ENCODE assay signal across 15 mouse cellular contexts in the genomic region with DNA sequence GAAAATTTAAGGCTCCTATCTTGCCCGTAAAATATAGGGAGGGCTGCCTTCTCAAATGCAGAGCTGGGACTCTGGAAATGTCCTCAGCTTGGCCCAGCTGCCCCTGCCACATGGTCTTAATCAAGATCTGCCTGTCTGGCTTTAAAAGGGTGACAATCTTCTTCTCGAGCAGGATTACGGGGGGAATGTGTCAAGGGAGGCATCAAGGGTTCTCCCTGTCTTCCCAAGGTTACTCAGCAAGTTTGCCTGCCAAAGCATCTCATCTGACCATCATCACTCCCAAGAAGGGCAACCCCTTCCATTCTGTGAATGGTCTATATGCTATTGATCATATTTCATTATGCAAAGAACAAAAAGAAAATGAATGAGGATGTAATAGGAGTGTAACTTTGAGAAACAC.
DNase-seq lines count a peak whose midpoint lies in the region; ATAC-seq and TF ChIP-seq lines count a peak whose summit lies in the region.
"Had no signal": no experiment of that assay in that cellular context is flagged by ENCODE, and none has a peak within 500 bp of the region (broad histone marks: within the 10 kb centered on the region; RNA-seq: fewer than 3 reads in every experiment).

No protein-coding gene starts in this region.

- no peak for TF ChIP-seq CTCF in spleen, adult 2 months (IDR thresholded peaks at IDR 0.05; ENCODE audit: extremely low read depth, insufficient read depth, insufficient read length, insufficient replicate concordance)

- 37% methylated on average over 3 of the region's 3 CpGs for WGBS in heart, embryonic 13.5 days
- 59% methylated on average over 3 of the region's 3 CpGs for WGBS in spleen, adult 2 months
- 25% methylated on average over 3 of the region's 3 CpGs for WGBS in embryonic facial prominence, embryonic 12.5 days
- 71% methylated on average over 3 of the region's 3 CpGs for WGBS in forebrain, embryonic 13.5 days

- DNase-seq in heart, postnatal 4 days = no peak
- DNase-seq in spleen, adult 2 months (ENCODE audit: low read depth in 1 of 2, low spot score in 2 of 2) = no peak
- no peak for DNase-seq in spleen, postnatal 10 days (ENCODE audit: low spot score in 2 of 2)
- no peak for DNase-seq in ovary, postnatal 36 days (ENCODE audit: low spot score)
- DNase-seq: adrenal gland, adult 8-10 months; cerebellum, adult 9-10 months; gastrocnemius, postnatal 10 days; layer of hippocampus, adult 9-11 months had no signal

- H3K27ac ChIP-seq in heart, embryonic 13.5 days (replicated peaks) = 0 out of 2 replicates have a peak overlapping the region, but pooled peaks have one; percentile 89
- H3K27ac ChIP-seq in spleen, adult 2 months (ENCODE audit: insufficient read depth, low read length) = peak overlapping the region; percentile 100
- no peak overlapping the region; the same call in 1 of the 2 replicates for H3K27ac ChIP-seq in embryonic facial prominence, embryonic 12.5 days
- H3K27ac ChIP-seq in forebrain, embryonic 13.5 days = no peak overlapping the region

- peaks cover 33% of the 10 kb centered on the region for H3K4me1 ChIP-seq in heart, embryonic 13.5 days
- peaks cover 8% of the 10 kb centered on the region; the same call in 1 of the 2 replicates for H3K4me1 ChIP-seq in spleen, adult 2 months (ENCODE audit: control insufficient read depth, insufficient read depth, insufficient read length)
- peaks cover 23% of the 10 kb centered on the region for H3K4me1 ChIP-seq in embryonic facial prominence, embryonic 12.5 days
- H3K4me1 ChIP-seq in forebrain, embryonic 13.5 days = peaks cover 14% of the 10 kb centered on the region

- H3K4me2 ChIP-seq in heart, embryonic 13.5 days = peak overlapping the region; percentile 70
- H3K4me2 ChIP-seq in embryonic facial prominence, embryonic 12.5 days (replicated peaks) = peak overlapping the region; percentile 46; the same call in 1 of the 2 replicates
- no peak overlapping the region for H3K4me2 ChIP-seq in forebrain, embryonic 13.5 days

- TF ChIP-seq POLR2A in spleen, adult 2 months (IDR thresholded peaks at IDR 0.05; ENCODE audit: low read depth, low read length) = no peak

- H3K9me3 ChIP-seq in heart, embryonic 13.5 days = 0 out of 2 replicates have a peak, but pooled peaks cover 4% of the 10 kb centered on the region
- H3K9me3 ChIP-seq in embryonic facial prominence, embryonic 12.5 days = no peaks in the 10 kb centered on the region
- no peaks in the 10 kb centered on the region for H3K9me3 ChIP-seq in forebrain, embryonic 13.5 days (replicated peaks)
- H3K9me3 ChIP-seq: hindbrain, embryonic 13.5 days; neural tube, embryonic 13.5 days had no signal

- no peaks in the 10 kb centered on the region for H3K27me3 ChIP-seq in heart, embryonic 13.5 days (replicated peaks)
- no peaks in the 10 kb centered on the region for H3K27me3 ChIP-seq in spleen, adult 2 months (ENCODE audit: control insufficient read depth, insufficient read depth, low read length)
- no peaks in the 10 kb centered on the region for H3K27me3 ChIP-seq in embryonic facial prominence, embryonic 12.5 days
- H3K27me3 ChIP-seq in forebrain, embryonic 13.5 days = no peaks in the 10 kb centered on the region
- H3K27me3 ChIP-seq: hindbrain, embryonic 13.5 days; neural tube, embryonic 13.5 days had no signal

- no peaks in the 10 kb centered on the region for H3K36me3 ChIP-seq in heart, embryonic 13.5 days
- no peaks in the 10 kb centered on the region for H3K36me3 ChIP-seq in spleen, adult 2 months (ENCODE audit: control insufficient read depth, insufficient read depth, low read length)
- no peaks in the 10 kb centered on the region for H3K36me3 ChIP-seq in embryonic facial prominence, embryonic 12.5 days
- H3K36me3 ChIP-seq in forebrain, embryonic 13.5 days (ENCODE audit: poor library complexity, severe bottlenecking) = no peaks in the 10 kb centered on the region
- H3K36me3 ChIP-seq: G1E; hindbrain, embryonic 13.5 days; neural tube, embryonic 13.5 days had no signal

- H3K9ac ChIP-seq in heart, embryonic 13.5 days = no peak overlapping the region
- no peak overlapping the region for H3K9ac ChIP-seq in embryonic facial prominence, embryonic 12.5 days
- H3K9ac ChIP-seq in forebrain, embryonic 13.5 days = no peak overlapping the region
- H3K9ac ChIP-seq: hindbrain, embryonic 13.5 days had no signal

- ATAC-seq in heart, embryonic 13.5 days (ENCODE audit: extremely low read depth, insufficient number of reproducible peaks, low FRiP score, low TSS enrichment) = no peak
- no peak for ATAC-seq in embryonic facial prominence, embryonic 12.5 days (ENCODE audit: insufficient number of reproducible peaks, insufficient read depth, low FRiP score, low TSS enrichment)
- no peak for ATAC-seq in forebrain, embryonic 13.5 days
- ATAC-seq: intestine, postnatal 0 days had no signal

- no peak overlapping the region for H3K4me3 ChIP-seq in heart, embryonic 13.5 days
- no peak overlapping the region for H3K4me3 ChIP-seq in spleen, adult 2 months (ENCODE audit: extremely low read depth, insufficient read depth, insufficient read length)
- no peak overlapping the region for H3K4me3 ChIP-seq in embryonic facial prominence, embryonic 12.5 days
- no peak overlapping the region for H3K4me3 ChIP-seq in forebrain, embryonic 13.5 days
- H3K4me3 ChIP-seq: hindbrain, embryonic 13.5 days; neural tube, embryonic 13.5 days had no signal

Comparison
In these comparisons a context has a peak if more than half of its experiments do, and no peak if none do; other contexts are left out.
1. H3K27ac ChIP-seq: peak in heart, embryonic 13.5 days (single experiment) and spleen, adult 2 months (single experiment); none in embryonic facial prominence, embryonic 12.5 days (single experiment) and forebrain, embryonic 13.5 days (single experiment).